Mouse (Mus musculus) mouse trophoblast stem cell (cell line): ENCODE data around the gene Cacna1c.

Experiments used
- in situ Hi-C, 2 experiments: fragments of 300-500 bp; cut with MseI, MboI; formaldehyde crosslinking; loops; 2 replicates in 1 of 2; 3 replicates in 1 of 2; pipeline ENCODE4 v1.15.1; 2025

Gene Cacna1c

GRCm38 (mm10) chr6:118924426-118924825, 271.8 kb downstream of the Cacna1c start:
- in situ Hi-C loops = no loop called here

- in situ Hi-C loops = no loop called here
These were observed 272.3 kb downstream of the Cacna1c start for GRCm38 (mm10) chr6:118923926-118924325.

GRCm38 (mm10) chr6:118923212-118923577, 273.0 kb downstream of the Cacna1c start:
- in situ Hi-C loops = no loop called here

GRCm38 (mm10) chr6:118922328-118923211, 273.6 kb downstream of the Cacna1c start:
- in situ Hi-C loops = no loop called here

GRCm38 (mm10) chr6:118908176-118908575, 288.0 kb downstream of the Cacna1c start:
- in situ Hi-C loops = no loop called here

GRCm38 (mm10) chr6:118907704-118908103, 288.5 kb downstream of the Cacna1c start:
- in situ Hi-C loops = no loop called here

- in situ Hi-C loops = no loop called here
These were observed 289.3 kb downstream of the Cacna1c start for GRCm38 (mm10) chr6:118906878-118907277.

GRCm38 (mm10) chr6:118899688-118900087, 296.5 kb downstream of the Cacna1c start:
- in situ Hi-C loops = no loop called here

GRCm38 (mm10) chr6:118897101-118897500, 299.1 kb downstream of the Cacna1c start:
- in situ Hi-C loops = no loop called here

- in situ Hi-C loops = no loop called here
These were observed 302.2 kb downstream of the Cacna1c start for GRCm38 (mm10) chr6:118894043-118894442.

GRCm38 (mm10) chr6:118889441-118889840, 306.8 kb downstream of the Cacna1c start:
- in situ Hi-C loops = no loop called here

GRCm38 (mm10) chr6:118887032-118887431, 309.2 kb downstream of the Cacna1c start:
- in situ Hi-C loops = no loop called here

GRCm38 (mm10) chr6:118884961-118885360, 311.3 kb downstream of the Cacna1c start:
- in situ Hi-C loops = no loop called here

- in situ Hi-C loops = no loop called here
These were observed 312.1 kb downstream of the Cacna1c start for GRCm38 (mm10) chr6:118884073-118884551.

GRCm38 (mm10) chr6:118876204-118876603, 320.0 kb downstream of the Cacna1c start:
- in situ Hi-C loops = no loop called here

- in situ Hi-C loops = no loop called here
These were observed 325.9 kb downstream of the Cacna1c start for GRCm38 (mm10) chr6:118870241-118870841.

GRCm38 (mm10) chr6:118867384-118867783, 328.8 kb downstream of the Cacna1c start:
- in situ Hi-C loops = no loop called here

- in situ Hi-C loops = no loop called here
These were observed 329.3 kb downstream of the Cacna1c start for GRCm38 (mm10) chr6:118866889-118867288.

- in situ Hi-C loops = no loop called here
These were observed 330.3 kb downstream of the Cacna1c start for GRCm38 (mm10) chr6:118865777-118866380.

GRCm38 (mm10) chr6:118864696-118865620, 331.3 kb downstream of the Cacna1c start:
- in situ Hi-C loops = no loop called here

- in situ Hi-C loops = no loop called here
These were observed 333.5 kb downstream of the Cacna1c start for GRCm38 (mm10) chr6:118862727-118863126.
